Mouse (Mus musculus) right cerebral cortex, postnatal 14 days (tissue): ENCODE results near the gene Cog1.
A peak's percentile ranks its signal among the peaks of the same experiment; 100 is the strongest.

ENCODE experiments used
- DNase-seq: peaks from one replicate; pipeline ENCODE4 v3.0.0; 2022

The Cog1 gene

GRCm38 (mm10) chr11:113667704-113668103 lies 18.7 kb downstream of the Cog1 start:
- no peak for DNase-seq

- DNase-seq: no peak
Observed at GRCm38 (mm10) chr11:113668857-113669256, 19.9 kb downstream of the Cog1 start.

DNA sequence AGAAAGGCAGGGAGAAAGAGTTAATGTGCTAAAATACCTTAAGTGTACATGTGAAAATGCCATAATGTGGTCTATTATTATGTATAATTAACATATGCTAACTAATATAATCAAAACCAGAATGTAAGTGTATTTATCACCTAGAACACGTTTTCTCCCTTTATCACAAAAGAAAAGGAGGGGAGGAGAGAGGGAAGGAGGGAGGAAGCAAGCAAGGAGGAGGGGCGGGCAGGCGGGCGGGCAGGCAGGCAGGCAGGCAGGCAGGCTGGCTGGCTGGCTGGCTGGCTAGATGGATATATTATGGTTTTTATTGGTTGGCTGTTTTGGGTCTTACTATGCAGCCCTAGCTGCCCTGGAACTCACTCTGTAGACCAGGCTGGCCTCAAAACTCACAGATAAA lies 20.7 kb downstream of the Cog1 start:
- DNase-seq: no peak

GRCm38 (mm10) chr11:113673614-113674013 lies 24.6 kb downstream of the Cog1 start:
- no peak for DNase-seq

GRCm38 (mm10) chr11:113674595-113674994 lies 25.6 kb downstream of the Cog1 start:
- DNase-seq: no peak

DNA sequence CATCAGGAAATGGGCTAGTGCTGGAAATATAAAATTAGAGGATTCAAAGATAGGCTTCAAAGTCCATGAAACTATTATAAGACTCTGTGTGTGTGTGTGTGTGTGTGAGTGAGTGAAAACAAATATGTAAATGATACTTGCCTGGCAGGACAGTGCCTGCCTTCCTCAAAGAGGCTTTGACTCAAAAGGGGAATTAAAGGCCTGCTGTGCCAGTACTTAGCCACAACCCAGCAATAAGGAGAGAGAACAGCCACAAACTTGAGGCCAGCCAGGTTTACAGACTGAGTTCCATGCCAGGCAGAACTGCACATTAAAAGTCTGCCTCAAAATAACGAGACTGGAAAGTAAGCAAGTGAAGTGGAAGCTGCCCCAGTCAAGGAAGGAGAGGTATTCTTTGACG lies 27.9 kb downstream of the Cog1 start:
- DNase-seq: no peak

DNA sequence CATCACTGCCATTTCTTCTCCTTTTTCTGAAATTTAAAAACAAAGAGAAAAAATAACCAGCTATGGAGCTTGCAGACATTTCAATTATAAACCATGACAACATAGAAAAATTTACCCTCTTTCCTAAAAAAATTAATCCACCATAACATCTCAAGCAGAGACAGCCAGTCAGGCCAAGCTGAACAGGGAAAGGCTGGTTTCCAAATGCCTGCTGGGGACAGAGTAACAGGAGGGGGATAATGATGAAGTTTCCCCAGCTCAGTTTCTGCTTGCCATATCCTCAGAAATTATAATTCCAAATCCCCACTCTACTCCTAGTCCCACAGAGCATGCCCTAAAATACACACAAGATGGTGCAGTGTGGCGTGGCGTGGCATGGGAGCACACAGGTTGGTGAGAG lies 28.4 kb downstream of the Cog1 start:
- no peak for DNase-seq

DNA sequence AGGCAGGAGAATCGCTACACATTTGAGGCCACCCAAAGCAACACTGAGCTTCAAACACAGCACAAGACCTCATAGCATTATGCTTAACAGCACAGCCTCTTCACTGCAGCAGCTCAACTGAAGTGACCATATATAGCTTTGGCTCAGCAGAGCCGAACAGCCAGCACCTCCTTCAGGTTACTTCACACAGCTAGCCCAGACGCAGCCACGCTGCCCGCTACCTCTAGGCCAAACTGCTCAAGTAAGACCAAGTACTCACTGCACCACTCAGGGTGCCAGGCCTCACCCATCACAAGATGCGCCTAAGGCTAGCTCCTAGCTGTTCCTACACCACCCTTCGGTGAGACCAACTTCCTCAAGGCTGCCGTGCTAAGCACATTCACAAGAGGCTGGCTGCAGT lies 29.4 kb downstream of the Cog1 start:
- no peak for DNase-seq

DNA sequence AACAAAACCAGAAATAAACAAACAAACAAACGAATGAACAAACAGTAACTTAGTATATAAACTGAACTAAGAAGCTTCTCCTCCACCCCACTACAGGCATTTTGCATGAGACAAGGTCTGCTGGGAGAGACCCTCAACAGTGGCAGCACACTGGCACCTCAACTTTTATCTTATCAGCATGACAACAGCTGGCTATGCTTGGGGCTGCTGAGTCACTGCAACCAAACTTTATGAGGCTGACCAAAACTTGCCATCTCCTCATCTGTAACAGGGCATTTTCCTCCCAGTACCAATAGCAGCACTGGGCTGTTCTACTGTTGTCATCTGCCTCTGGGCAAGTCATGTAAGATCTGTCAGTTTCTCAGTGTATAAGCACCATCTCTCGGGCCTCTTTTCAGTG lies 32.0 kb downstream of the Cog1 start:
- DNase-seq: no peak

DNA sequence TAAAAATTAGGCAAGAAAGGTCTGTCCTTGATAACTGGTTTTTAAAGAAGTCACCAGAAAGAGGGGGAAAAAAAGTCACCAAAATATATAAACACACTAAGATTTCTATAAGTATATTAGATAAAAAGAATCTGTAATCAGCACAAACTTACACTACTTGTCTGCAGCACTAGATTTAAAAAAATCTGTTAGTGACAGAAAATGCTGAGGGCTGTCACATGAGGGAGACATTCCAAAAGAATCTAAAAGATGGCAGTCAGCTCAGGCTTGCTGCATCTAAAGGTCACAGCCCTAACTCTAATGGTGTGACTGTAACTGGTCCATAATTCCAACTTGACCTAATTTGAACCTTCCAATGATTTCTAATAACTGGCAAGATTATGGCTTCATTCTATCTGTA lies 33.0 kb downstream of the Cog1 start:
- DNase-seq: no peak

DNA sequence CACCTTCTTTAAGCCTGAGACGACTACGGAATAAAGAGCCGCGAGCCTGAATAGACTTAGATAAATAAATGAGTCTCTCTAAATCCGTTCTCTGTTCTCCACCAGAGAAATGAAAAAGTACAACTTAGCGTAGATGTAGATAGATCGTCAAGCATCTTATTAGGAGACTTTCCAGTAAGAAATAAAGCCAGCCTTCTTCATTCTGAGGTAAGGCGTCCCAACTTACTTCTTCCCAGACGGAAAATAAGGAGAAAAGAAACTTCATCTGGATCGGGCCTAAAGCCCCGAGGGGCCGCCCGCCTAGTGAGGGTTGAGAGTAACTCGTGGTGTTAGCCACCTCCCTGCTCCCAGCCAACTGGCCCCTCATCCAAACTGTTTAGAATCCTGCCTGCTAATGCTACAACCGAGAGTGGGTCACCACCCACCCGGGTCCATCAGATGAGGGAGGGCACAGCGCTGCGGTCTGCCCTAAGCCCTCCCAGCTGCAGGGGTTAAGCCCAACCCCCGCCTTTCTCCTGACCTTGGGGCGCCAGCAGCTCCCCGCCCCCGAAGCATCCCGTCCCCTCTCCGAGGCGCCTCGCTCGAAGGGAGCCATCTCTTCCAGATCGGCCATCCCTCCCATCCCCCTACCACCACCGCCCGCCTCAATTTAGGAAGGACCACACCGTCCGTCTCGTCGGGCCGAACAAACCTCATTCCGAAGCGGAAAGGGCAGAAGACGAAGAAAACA lies 34.1 kb downstream of the Cog1 start:
- peak; percentile 51 for DNase-seq

GRCm38 (mm10) chr11:113683627-113683956 lies 34.6 kb downstream of the Cog1 start:
- DNase-seq: no peak

DNA sequence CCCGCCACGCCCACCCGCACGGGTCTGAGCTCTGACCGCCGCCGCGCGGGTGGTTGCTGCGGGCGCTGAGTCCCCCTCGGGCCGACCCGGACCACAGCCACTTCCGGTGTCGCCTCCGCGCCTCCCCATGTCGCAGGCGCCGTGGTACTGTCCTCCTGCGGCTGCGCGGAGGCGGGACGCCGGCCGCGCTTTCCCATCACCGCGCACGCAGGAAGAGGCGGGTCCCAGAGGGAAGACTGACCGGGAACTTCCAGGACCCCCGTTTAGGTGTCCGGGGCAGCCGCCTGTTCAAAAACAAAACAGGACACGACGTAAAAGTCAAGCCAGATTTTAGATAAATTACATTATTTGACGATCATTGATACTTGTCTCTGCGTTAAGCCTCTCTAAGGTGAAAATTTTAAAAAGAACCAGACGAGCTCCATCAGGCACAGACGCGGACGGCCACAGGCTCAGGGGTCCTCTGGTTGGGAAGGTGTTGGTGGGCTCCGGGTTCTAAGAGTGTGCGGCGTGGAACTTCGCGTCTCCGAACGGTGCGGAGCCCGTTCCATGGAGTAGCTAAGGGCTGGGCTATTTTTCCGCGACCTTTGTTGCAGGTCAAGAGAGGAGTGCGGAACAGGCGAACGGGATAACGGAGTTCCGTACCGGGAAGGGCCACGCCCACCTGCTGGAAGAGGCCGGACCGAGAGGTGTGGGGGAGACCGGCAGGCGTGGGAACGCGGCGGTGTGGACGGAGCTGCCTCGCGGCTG lies 35.2 kb downstream of the Cog1 start, which contains the start of the genes Fam104a and D11Wsu47e:
Gene Fam104a, minus strand, starts transcription at position 199 of the 750 bp plus-strand sequence.
Gene D11Wsu47e, plus strand, starts transcription at position 456 of the 750 bp plus-strand sequence.
- peak; percentile 94 for DNase-seq

DNA sequence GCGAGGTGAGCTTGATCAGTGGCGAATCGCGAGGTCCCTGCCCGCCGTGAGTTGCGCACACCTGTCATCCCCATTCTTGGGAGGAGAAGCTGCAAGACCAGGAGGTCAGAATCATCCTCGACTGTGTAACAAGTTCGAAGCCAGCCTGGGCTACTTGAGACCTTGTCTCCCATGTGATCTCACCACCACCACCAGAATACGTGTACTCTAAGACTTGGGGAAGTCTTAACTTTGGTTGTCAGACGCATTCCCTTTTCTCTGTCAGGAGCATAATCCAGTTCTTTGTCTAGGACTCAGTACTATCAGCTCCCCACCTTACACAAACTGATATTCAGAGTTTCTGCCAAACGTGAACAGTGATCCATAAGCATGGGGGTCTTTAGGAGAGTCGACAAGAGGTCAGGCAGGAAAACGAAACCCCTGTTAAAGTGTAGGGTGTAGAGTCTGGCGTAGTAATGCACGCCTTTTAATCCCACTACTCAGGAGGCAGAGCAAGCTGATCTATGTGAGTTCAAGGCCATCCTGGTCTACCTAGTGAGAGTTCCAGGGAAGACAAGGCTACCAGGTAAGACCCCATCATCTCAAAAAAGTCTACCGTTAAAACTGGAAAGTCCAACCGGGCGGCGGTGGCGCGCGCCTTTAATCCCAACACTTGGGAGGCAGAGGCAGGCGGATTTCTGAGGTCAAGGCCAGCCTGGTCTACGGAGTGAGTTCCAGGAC lies 35.9 kb downstream of the Cog1 start:
- DNase-seq: no peak

DNA sequence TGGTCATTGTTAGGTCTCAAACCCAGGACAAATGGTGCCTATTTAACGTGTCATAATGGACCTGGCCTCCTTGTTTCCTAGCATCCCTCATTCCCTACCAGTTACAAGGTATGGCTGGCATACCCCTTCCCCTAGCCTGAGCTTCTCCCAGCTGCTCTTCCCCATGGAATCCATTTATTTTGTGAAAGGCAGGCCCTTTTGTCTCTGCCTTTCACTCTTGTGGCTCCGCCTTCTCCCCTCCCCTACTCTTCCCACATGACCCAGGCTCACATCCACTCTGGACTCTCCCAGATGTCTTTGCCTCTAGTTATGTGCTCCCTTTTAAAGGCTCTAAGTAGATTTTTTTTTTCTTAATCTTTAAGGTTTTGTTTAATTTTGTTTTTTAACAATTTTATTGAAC lies 38.1 kb downstream of the Cog1 start:
- no peak for DNase-seq

DNA sequence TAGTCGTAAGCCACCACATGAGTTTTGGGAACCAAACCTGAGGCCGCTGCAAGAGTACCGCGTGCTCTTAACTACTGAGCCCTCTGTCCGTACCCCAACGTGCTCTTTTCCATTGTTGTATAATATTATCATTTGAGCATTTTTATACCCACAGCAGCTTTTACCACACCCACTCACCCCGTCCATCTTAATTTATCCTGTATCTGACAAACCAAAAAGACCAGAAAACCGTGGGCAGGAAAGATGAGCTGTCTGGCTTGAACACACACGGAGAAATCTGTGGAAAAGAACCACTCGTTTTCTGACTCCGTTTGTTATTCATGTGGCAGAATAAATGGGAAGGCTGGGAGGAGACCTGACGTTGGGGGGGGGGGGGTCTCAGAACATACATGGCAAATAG lies 41.5 kb downstream of the Cog1 start:
- no peak for DNase-seq

DNA sequence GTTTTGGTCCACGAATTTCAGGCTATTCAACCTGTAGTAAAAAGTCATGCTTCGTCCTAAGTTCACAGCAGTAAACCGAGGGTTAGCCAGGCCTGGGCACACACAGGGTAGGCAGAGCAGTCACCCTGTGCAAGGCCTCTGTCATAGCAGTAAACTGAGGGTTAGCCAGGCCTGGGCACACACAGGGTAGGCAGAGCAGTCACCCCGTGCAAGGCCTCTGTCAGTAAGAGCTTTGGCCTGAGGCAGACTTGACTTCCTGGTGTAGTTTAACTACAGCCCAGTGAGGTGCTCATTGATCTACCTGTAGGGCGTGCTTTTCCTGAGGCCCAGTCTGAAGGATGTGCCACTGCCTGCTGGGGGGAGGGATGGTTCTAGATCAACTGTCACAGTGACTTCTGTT lies 42.3 kb downstream of the Cog1 start:
- no peak for DNase-seq

GRCm38 (mm10) chr11:113691851-113692250 lies 42.9 kb downstream of the Cog1 start:
- DNase-seq: no peak

DNA sequence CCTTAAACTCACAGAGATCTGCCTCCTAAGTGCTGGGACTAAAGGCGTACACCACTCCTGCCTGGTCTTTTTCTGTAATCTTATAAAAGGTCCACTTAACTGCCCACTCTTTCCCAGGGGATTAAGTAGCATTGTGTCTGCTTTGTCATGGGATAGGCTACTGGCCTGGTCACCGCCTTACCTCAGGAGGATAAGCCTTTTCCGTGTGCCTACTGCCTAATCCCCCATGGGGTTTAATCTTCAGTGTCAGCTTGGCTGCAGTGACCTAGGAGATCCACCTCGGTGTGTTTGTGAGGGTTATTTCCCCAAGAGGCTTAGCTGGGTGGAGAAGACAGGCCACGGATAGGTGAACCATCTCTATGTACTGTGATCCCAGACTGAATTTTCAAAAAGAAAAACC lies 48.6 kb downstream of the Cog1 start:
- DNase-seq: no peak

GRCm38 (mm10) chr11:113698013-113698545 lies 49.1 kb downstream of the Cog1 start:
- no peak for DNase-seq

DNA sequence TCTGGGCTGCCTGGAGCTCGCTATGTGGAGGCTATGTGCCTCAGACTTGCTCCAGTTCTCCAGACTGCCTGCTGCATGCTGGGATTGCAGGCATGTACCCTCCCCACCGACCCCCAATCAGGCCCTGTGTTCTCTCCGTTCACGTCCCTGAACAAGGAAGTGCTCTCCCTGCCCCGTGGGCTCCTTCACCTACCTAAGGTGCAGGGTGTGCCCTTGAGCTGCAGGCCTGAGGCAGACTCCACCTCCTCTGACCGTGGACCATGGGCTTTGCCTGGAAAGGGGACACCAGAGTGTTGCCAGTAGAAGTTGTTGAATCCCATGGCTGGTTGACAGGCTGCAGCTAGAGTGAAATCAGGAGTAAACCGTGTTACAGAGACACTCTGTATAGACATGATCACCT lies 50.7 kb downstream of the Cog1 start:
- no peak for DNase-seq

DNA sequence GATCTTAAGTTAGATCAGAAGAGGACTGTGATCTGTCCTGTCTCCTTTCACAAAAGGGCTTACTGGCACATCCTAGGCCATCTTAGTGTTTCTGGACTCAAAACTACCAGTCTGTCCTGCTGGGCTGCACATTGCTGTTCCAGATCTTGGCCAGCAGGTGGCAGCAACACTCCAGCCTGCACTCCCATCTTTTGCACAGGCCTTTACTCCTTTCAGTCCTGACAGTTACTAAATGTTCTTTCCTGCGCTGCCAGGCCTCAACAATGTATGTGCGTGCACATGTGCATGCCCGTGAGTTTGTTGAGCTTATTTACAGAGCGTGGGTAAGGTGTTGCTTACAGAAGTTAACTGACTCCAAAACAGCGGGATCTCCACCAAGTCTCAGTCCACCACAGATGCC lies 54.8 kb downstream of the Cog1 start:
- DNase-seq: peak; percentile 60

- DNase-seq: no peak
Observed at GRCm38 (mm10) chr11:113705966-113706652, 57.1 kb downstream of the Cog1 start.
